Mouse (Mus musculus): ENCODE measurements at regions not wholly inside any gene's neighbourhood (a gene's known extent, or its start where the extent isn't known, plus 50 kb on each side); places are given as distances from the start of the nearest gene placed in this dataset.

- H3K4me1 ChIP-seq (ENCODE audit: control insufficient read depth, insufficient read depth, low read length) = no peaks in the 10 kb centered on the region
- H3K36me3 ChIP-seq (ENCODE audit: control insufficient read depth, insufficient read depth, low read length) = no peaks in the 10 kb centered on the region
- no peak for DNase-seq
- TF ChIP-seq POLR2A (IDR thresholded peaks at IDR 0.05; ENCODE audit: low read depth, low read length) (no peak), CTCF (conservative IDR thresholded peaks at IDR 0.05; ENCODE audit: insufficient read depth, insufficient read length, low read depth, low read length) (no peak)
- H3K27me3 ChIP-seq (replicated peaks; ENCODE audit: control insufficient read depth, insufficient read depth, low read length) = no peaks in the 10 kb centered on the region
- no peak overlapping the region for H3K27ac ChIP-seq (ENCODE audit: insufficient read depth, low read depth, low read length)
- H3K4me3 ChIP-seq (ENCODE audit: insufficient read depth, low read depth, low read length) = no peak overlapping the region
- 51% methylated on average over 3 of the region's 3 CpGs for WGBS
These were observed 234.5 kb upstream of the Adamts5 start for GRCm38 (mm10) chr16:86136169-86136568.

- no peaks in the 10 kb centered on the region for H3K4me1 ChIP-seq (ENCODE audit: control insufficient read depth, insufficient read depth, low read length)
- no peaks in the 10 kb centered on the region for H3K36me3 ChIP-seq (ENCODE audit: control insufficient read depth, insufficient read depth, low read length)
- TF ChIP-seq CTCF (conservative IDR thresholded peaks at IDR 0.05; ENCODE audit: insufficient read depth, insufficient read length, low read depth, low read length) = no peak
- no peak for TF ChIP-seq POLR2A (IDR thresholded peaks at IDR 0.05; ENCODE audit: low read depth, low read length)
- H3K4me3 ChIP-seq (ENCODE audit: insufficient read depth, low read depth, low read length) = no peak overlapping the region
- 87% methylated on average over 4 of the region's 4 CpGs for WGBS
- no peak for DNase-seq
- H3K27me3 ChIP-seq (replicated peaks; ENCODE audit: control insufficient read depth, insufficient read depth, low read length) = no peaks in the 10 kb centered on the region
- no peak overlapping the region for H3K27ac ChIP-seq (ENCODE audit: insufficient read depth, low read depth, low read length)
These were observed 225.8 kb upstream of the Adamts5 start for GRCm38 (mm10) chr16:86127391-86127790.

- Histone ChIP-seq H3K4me3 (ENCODE audit: insufficient read depth, low read depth, low read length) (no peak overlapping the region), H3K4me1 (ENCODE audit: control insufficient read depth, insufficient read depth, low read length) (no peaks in the 10 kb centered on the region), H3K36me3 (ENCODE audit: control insufficient read depth, insufficient read depth, low read length) (no peaks in the 10 kb centered on the region), H3K27ac (ENCODE audit: insufficient read depth, low read depth, low read length) (no peak overlapping the region), H3K27me3 (replicated peaks; ENCODE audit: control insufficient read depth, insufficient read depth, low read length) (no peaks in the 10 kb centered on the region)
- no peak for DNase-seq
- WGBS = 93% methylated on average over 1 of the region's 1 CpGs
- TF ChIP-seq POLR2A (IDR thresholded peaks at IDR 0.05; ENCODE audit: low read depth, low read length) (no peak), CTCF (conservative IDR thresholded peaks at IDR 0.05; ENCODE audit: insufficient read depth, insufficient read length, low read depth, low read length) (no peak)
These were observed 222.6 kb upstream of the Adamts5 start for GRCm38 (mm10) chr16:86124182-86124581.

GRCm38 (mm10) chr16:86122936-86123335, 221.3 kb upstream of the Adamts5 start:
- Histone ChIP-seq H3K36me3 (ENCODE audit: control insufficient read depth, insufficient read depth, low read length) (no peaks in the 10 kb centered on the region), H3K27ac (ENCODE audit: insufficient read depth, low read depth, low read length) (no peak overlapping the region), H3K4me1 (ENCODE audit: control insufficient read depth, insufficient read depth, low read length) (no peaks in the 10 kb centered on the region), H3K4me3 (ENCODE audit: insufficient read depth, low read depth, low read length) (no peak overlapping the region), H3K27me3 (replicated peaks; ENCODE audit: control insufficient read depth, insufficient read depth, low read length) (no peaks in the 10 kb centered on the region)
- TF ChIP-seq POLR2A (IDR thresholded peaks at IDR 0.05; ENCODE audit: low read depth, low read length) (no peak), CTCF (conservative IDR thresholded peaks at IDR 0.05; ENCODE audit: insufficient read depth, insufficient read length, low read depth, low read length) (no peak)
- DNase-seq = peak; percentile 17
- 0% methylated on average over 1 of the region's 1 CpGs for WGBS

- no peaks in the 10 kb centered on the region for H3K36me3 ChIP-seq (ENCODE audit: control insufficient read depth, insufficient read depth, low read length)
- no peak overlapping the region for H3K27ac ChIP-seq (ENCODE audit: insufficient read depth, low read depth, low read length)
- TF ChIP-seq CTCF (conservative IDR thresholded peaks at IDR 0.05; ENCODE audit: insufficient read depth, insufficient read length, low read depth, low read length) (no peak), POLR2A (IDR thresholded peaks at IDR 0.05; ENCODE audit: low read depth, low read length) (no peak)
- no peak overlapping the region for H3K4me3 ChIP-seq (ENCODE audit: insufficient read depth, low read depth, low read length)
- no peaks in the 10 kb centered on the region for H3K27me3 ChIP-seq (replicated peaks; ENCODE audit: control insufficient read depth, insufficient read depth, low read length)
- H3K4me1 ChIP-seq (ENCODE audit: control insufficient read depth, insufficient read depth, low read length) = no peaks in the 10 kb centered on the region
- DNase-seq = no peak
These were observed 216.3 kb upstream of the Adamts5 start for GRCm38 (mm10) chr16:86117959-86118358.

GRCm38 (mm10) chr16:86115587-86116376, 214.2 kb upstream of the Adamts5 start:
- TF ChIP-seq POLR2A (IDR thresholded peaks at IDR 0.05; ENCODE audit: low read depth, low read length) (no peak), CTCF (conservative IDR thresholded peaks at IDR 0.05; ENCODE audit: insufficient read depth, insufficient read length, low read depth, low read length) (no peak)
- Histone ChIP-seq H3K27ac (ENCODE audit: insufficient read depth, low read depth, low read length) (no peak overlapping the region), H3K27me3 (replicated peaks; ENCODE audit: control insufficient read depth, insufficient read depth, low read length) (no peaks in the 10 kb centered on the region), H3K4me3 (ENCODE audit: insufficient read depth, low read depth, low read length) (no peak overlapping the region), H3K4me1 (ENCODE audit: control insufficient read depth, insufficient read depth, low read length) (no peaks in the 10 kb centered on the region), H3K36me3 (ENCODE audit: control insufficient read depth, insufficient read depth, low read length) (no peaks in the 10 kb centered on the region)
- 68% methylated on average over 2 of the region's 2 CpGs for WGBS
- no peak for DNase-seq

- Histone ChIP-seq H3K36me3 (ENCODE audit: control insufficient read depth, insufficient read depth, low read length) (no peaks in the 10 kb centered on the region), H3K27me3 (replicated peaks; ENCODE audit: control insufficient read depth, insufficient read depth, low read length) (no peaks in the 10 kb centered on the region), H3K4me1 (ENCODE audit: control insufficient read depth, insufficient read depth, low read length) (no peaks in the 10 kb centered on the region), H3K27ac (ENCODE audit: insufficient read depth, low read depth, low read length) (no peak overlapping the region), H3K4me3 (ENCODE audit: insufficient read depth, low read depth, low read length) (no peak overlapping the region)
- DNase-seq = no peak
- TF ChIP-seq CTCF (conservative IDR thresholded peaks at IDR 0.05; ENCODE audit: insufficient read depth, insufficient read length, low read depth, low read length) (no peak), POLR2A (IDR thresholded peaks at IDR 0.05; ENCODE audit: low read depth, low read length) (no peak)
- 78% methylated on average over 2 of the region's 2 CpGs for WGBS
These were observed 192.8 kb upstream of the Adamts5 start for GRCm38 (mm10) chr16:86094461-86094860.

Measured in kidney, adult 2 months (tissue).